Mouse (Mus musculus): ENCODE results near the gene Tom1l2. TPM values are rescaled to one million over a fixed set of nuclear protein-coding genes. Genes with fewer than 3 reads are reported as not detected.

Gene Tom1l2
- polyA plus RNA-seq, 1 experiment from 2014 or later = 40.0 TPM

DNA sequence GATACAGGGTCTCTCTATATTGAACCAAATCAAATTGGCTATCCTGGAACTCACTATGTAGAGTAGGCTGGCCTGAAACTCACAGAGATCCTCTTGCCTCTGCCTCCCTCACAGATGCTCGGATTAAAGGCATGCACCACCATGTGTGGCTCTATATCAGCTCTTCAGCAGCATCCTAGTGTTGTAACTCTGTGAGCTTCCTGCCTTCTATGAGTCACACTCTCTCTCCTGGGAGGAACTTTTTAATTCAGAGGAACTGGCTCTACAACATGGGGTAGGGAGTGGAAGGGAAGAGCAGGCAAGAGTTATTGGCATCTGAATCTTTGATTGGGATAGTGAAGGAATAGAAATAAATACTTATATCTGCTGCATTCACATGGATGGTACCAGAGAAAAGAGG, 4.4 kb upstream of the Tom1l2 start:
- 25% methylated on average over 1 of the region's 1 CpGs for WGBS
- no peaks in the 10 kb centered on the region for H3K9me3 ChIP-seq (replicated peaks; ENCODE audit: control insufficient read depth, low read length)

DNA sequence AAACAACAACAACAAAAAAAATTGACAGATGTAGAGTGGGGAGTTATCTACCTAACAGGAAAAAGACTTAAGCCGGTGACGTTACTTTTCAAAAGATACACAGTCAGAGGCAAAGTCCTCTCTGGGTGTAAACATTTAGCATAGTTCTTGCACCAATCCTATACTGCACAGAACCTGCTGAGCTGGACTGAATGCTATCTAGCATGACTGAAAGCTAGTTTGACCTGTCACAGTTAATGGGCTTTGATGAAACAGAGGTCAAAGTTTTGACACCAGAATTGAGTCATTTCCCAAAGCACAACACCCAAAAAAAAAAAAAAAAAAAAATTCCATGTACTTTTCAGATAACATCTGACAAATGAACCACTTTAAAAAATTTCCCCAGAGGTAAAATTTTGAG, 3.2 kb upstream of the Tom1l2 start:
- H3K36me3 ChIP-seq (ENCODE audit: control insufficient read depth, insufficient read depth) = no peaks in the 10 kb centered on the region
- H3K27ac ChIP-seq (ENCODE audit: low read length) = no peak overlapping the region
- H3K4me3 ChIP-seq (ENCODE audit: low read length) = no peak overlapping the region
- no peak for ATAC-seq (replicated peaks; ENCODE audit: extremely low read depth, insufficient read depth, low FRiP score)
- 78% methylated on average over 2 of the region's 2 CpGs for WGBS
- H3K9ac ChIP-seq (ENCODE audit: low read length) = no peak overlapping the region
- H3K4me1 ChIP-seq (ENCODE audit: control insufficient read depth, insufficient read depth, low read length) = peaks cover 10% of the 10 kb centered on the region
- H3K9me3 ChIP-seq (replicated peaks; ENCODE audit: control insufficient read depth, low read length) = no peaks in the 10 kb centered on the region
- no peak overlapping the region for H3K4me2 ChIP-seq (ENCODE audit: low read depth, low read length)
- H3K27me3 ChIP-seq (ENCODE audit: control insufficient read depth, insufficient read depth, low read length) = no peaks in the 10 kb centered on the region

More for the DNA sequence above, 4.4 kb upstream of the Tom1l2 start:
- Histone ChIP-seq H3K36me3 (ENCODE audit: control insufficient read depth, insufficient read depth) (no peaks in the 10 kb centered on the region), H3K9ac (ENCODE audit: low read length) (no peak overlapping the region), H3K4me2 (ENCODE audit: low read depth, low read length) (no peak overlapping the region), H3K4me3 (ENCODE audit: low read length) (no peak overlapping the region), H3K4me1 (ENCODE audit: control insufficient read depth, insufficient read depth, low read length) (peaks cover 2% of the 10 kb centered on the region; the same call in 1 of the 2 replicates), H3K27ac (ENCODE audit: low read length) (no peak overlapping the region), H3K27me3 (ENCODE audit: control insufficient read depth, insufficient read depth, low read length) (no peaks in the 10 kb centered on the region)
- no peak for ATAC-seq (replicated peaks; ENCODE audit: extremely low read depth, insufficient read depth, low FRiP score)

DNA sequence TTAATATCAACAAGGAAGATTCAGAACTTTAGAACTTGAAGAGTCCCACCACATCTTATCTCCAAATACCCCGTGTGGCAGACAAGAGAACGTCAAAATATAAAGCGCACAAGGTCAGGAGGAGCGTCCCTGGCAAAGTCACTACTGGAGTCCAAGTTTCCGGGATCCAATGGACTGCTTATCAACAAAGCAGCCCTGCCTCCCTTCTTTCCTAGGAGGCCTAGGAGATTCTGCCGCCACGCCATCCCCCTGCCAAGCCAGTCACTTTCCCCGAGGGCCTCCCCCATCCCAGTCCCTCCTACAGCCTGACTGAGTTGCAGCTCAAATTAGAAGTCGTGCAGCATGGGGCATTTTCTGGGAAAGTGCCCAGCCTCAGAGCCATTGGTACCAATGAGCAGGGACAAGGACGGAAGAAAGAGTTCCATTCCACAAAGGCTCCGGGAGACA, 757 bp downstream of the Tom1l2 start:
- H3K36me3 ChIP-seq (ENCODE audit: control insufficient read depth, insufficient read depth) = no peaks in the 10 kb centered on the region
- ATAC-seq (replicated peaks; ENCODE audit: extremely low read depth, insufficient read depth, low FRiP score) = no peak
- WGBS = 6% methylated on average over 11 of the region's 11 CpGs
- H3K4me1 ChIP-seq (ENCODE audit: control insufficient read depth, insufficient read depth, low read length) = peaks cover 15% of the 10 kb centered on the region
- H3K9ac ChIP-seq (ENCODE audit: low read length) = peak overlapping the region; percentile 95
- H3K27ac ChIP-seq (ENCODE audit: low read length) = peak overlapping the region; percentile 93
- peak overlapping the region; percentile 91 for H3K4me3 ChIP-seq (ENCODE audit: low read length)
- H3K27me3 ChIP-seq (ENCODE audit: control insufficient read depth, insufficient read depth, low read length) = no peaks in the 10 kb centered on the region
- H3K9me3 ChIP-seq (replicated peaks; ENCODE audit: control insufficient read depth, low read length) = no peaks in the 10 kb centered on the region
- H3K4me2 ChIP-seq (ENCODE audit: low read depth, low read length) = peak overlapping the region; percentile 94

- ATAC-seq (replicated peaks; ENCODE audit: extremely low read depth, insufficient read depth, low FRiP score) = no peak
- Histone ChIP-seq H3K36me3 (ENCODE audit: control insufficient read depth, insufficient read depth) (no peaks in the 10 kb centered on the region), H3K9me3 (replicated peaks; ENCODE audit: control insufficient read depth, low read length) (no peaks in the 10 kb centered on the region), H3K4me1 (ENCODE audit: control insufficient read depth, insufficient read depth, low read length) (peaks cover 19% of the 10 kb centered on the region), H3K4me3 (ENCODE audit: low read length) (peak overlapping the region; percentile 91), H3K27me3 (ENCODE audit: control insufficient read depth, insufficient read depth, low read length) (no peaks in the 10 kb centered on the region), H3K27ac (ENCODE audit: low read length) (peak overlapping the region; percentile 93), H3K4me2 (ENCODE audit: low read depth, low read length) (peak overlapping the region; percentile 94), H3K9ac (ENCODE audit: low read length) (peak overlapping the region; percentile 95)
- WGBS = 41% methylated on average over 2 of the region's 2 CpGs
Measured at GRCm38 (mm10) chr11:60351388-60351787, 1.3 kb downstream of the Tom1l2 start.

DNA sequence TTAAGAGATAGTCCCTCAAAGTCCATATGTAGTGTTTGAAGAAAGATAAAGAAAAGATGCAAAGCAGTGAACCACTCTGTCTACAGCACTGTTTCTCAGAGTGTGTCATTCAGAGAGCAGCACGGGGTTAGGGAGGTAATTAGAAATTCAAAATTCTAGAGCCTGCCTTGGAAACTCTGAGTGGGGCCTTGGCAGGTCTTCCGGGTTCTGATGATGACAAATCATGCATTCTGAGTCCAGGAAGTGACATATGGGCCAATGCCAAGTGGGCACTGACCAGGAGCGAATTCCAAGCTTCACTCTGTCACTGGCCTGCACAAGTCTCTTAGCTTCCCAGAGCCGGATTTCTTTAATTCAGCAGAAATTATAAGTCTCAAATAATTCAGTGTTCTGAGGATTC, 6.2 kb downstream of the Tom1l2 start:
- no peaks in the 10 kb centered on the region; the same call in 1 of the 2 replicates for H3K9me3 ChIP-seq (replicated peaks; ENCODE audit: control insufficient read depth, low read length)
- H3K4me3 ChIP-seq (ENCODE audit: low read length) = no peak overlapping the region
- WGBS = 50% methylated on average over 4 of the region's 4 CpGs
- ATAC-seq (replicated peaks; ENCODE audit: extremely low read depth, insufficient read depth, low FRiP score) = no peak
- H3K27me3 ChIP-seq (ENCODE audit: control insufficient read depth, insufficient read depth, low read length) = no peaks in the 10 kb centered on the region
- no peak overlapping the region for H3K9ac ChIP-seq (ENCODE audit: low read length)
- H3K27ac ChIP-seq (ENCODE audit: low read length) = no peak overlapping the region
- H3K4me1 ChIP-seq (ENCODE audit: control insufficient read depth, insufficient read depth, low read length) = peaks cover 13% of the 10 kb centered on the region
- no peaks in the 10 kb centered on the region for H3K36me3 ChIP-seq (ENCODE audit: control insufficient read depth, insufficient read depth)
- H3K4me2 ChIP-seq (ENCODE audit: low read depth, low read length) = no peak overlapping the region

DNA sequence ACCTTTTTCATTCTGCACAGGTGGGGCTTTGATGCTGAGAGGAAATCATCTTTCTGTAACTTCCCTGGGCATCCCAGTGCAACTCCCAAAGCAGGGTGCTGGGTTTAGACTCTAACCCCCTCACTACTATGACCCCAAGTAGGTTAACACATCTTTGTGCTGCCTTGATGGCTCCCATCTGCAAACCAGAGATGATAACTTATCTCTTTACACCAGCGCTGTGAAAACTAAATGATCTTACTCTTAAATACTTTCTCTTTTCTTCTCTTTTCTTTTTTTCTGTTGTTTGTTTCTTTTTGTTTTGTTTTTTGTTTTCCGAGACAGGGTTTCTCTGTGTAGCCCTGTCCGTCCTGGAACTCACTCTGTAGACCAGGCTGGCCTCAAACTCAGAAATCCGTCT, 6.8 kb downstream of the Tom1l2 start:
- no peak overlapping the region for H3K4me2 ChIP-seq (ENCODE audit: low read depth, low read length)
- no peaks in the 10 kb centered on the region; the same call in 1 of the 2 replicates for H3K9me3 ChIP-seq (replicated peaks; ENCODE audit: control insufficient read depth, low read length)
- no peaks in the 10 kb centered on the region for H3K27me3 ChIP-seq (ENCODE audit: control insufficient read depth, insufficient read depth, low read length)
- no peak overlapping the region for H3K9ac ChIP-seq (ENCODE audit: low read length)
- H3K4me1 ChIP-seq (ENCODE audit: control insufficient read depth, insufficient read depth, low read length) = peaks cover 13% of the 10 kb centered on the region
- 79% methylated on average over 4 of the region's 4 CpGs for WGBS
- H3K4me3 ChIP-seq (ENCODE audit: low read length) = no peak overlapping the region
- ATAC-seq (replicated peaks; ENCODE audit: extremely low read depth, insufficient read depth, low FRiP score) = no peak
- H3K27ac ChIP-seq (ENCODE audit: low read length) = no peak overlapping the region
- no peaks in the 10 kb centered on the region for H3K36me3 ChIP-seq (ENCODE audit: control insufficient read depth, insufficient read depth)

- no peak for ATAC-seq (replicated peaks; ENCODE audit: extremely low read depth, insufficient read depth, low FRiP score)
- WGBS = 91% methylated on average over 12 of the region's 12 CpGs
- Histone ChIP-seq H3K36me3 (ENCODE audit: control insufficient read depth, insufficient read depth) (no peaks in the 10 kb centered on the region), H3K27me3 (ENCODE audit: control insufficient read depth, insufficient read depth, low read length) (no peaks in the 10 kb centered on the region), H3K4me2 (ENCODE audit: low read depth, low read length) (no peak overlapping the region), H3K9me3 (replicated peaks; ENCODE audit: control insufficient read depth, low read length) (no peaks in the 10 kb centered on the region), H3K27ac (ENCODE audit: low read length) (no peak overlapping the region), H3K4me3 (ENCODE audit: low read length) (no peak overlapping the region), H3K4me1 (ENCODE audit: control insufficient read depth, insufficient read depth, low read length) (peaks cover 4% of the 10 kb centered on the region), H3K9ac (ENCODE audit: low read length) (no peak overlapping the region)
Measured at GRCm38 (mm10) chr11:60339361-60339760, 13.3 kb downstream of the Tom1l2 start.

GRCm38 (mm10) chr11:60338291-60338690, 14.4 kb downstream of the Tom1l2 start:
- no peak overlapping the region for H3K27ac ChIP-seq (ENCODE audit: low read length)
- no peak overlapping the region for H3K9ac ChIP-seq (ENCODE audit: low read length)
- H3K4me3 ChIP-seq (ENCODE audit: low read length) = no peak overlapping the region
- H3K9me3 ChIP-seq (replicated peaks; ENCODE audit: control insufficient read depth, low read length) = no peaks in the 10 kb centered on the region
- WGBS = 82% methylated on average over 4 of the region's 4 CpGs
- H3K4me1 ChIP-seq (ENCODE audit: control insufficient read depth, insufficient read depth, low read length) = peaks cover 15% of the 10 kb centered on the region
- no peaks in the 10 kb centered on the region for H3K36me3 ChIP-seq (ENCODE audit: control insufficient read depth, insufficient read depth)
- H3K4me2 ChIP-seq (ENCODE audit: low read depth, low read length) = no peak overlapping the region
- H3K27me3 ChIP-seq (ENCODE audit: control insufficient read depth, insufficient read depth, low read length) = no peaks in the 10 kb centered on the region
- ATAC-seq (replicated peaks; ENCODE audit: extremely low read depth, insufficient read depth, low FRiP score) = no peak

- peaks cover 14% of the 10 kb centered on the region for H3K4me1 ChIP-seq (ENCODE audit: control insufficient read depth, insufficient read depth, low read length)
- H3K9me3 ChIP-seq (replicated peaks; ENCODE audit: control insufficient read depth, low read length) = no peaks in the 10 kb centered on the region
- H3K4me2 ChIP-seq (ENCODE audit: low read depth, low read length) = no peak overlapping the region
- H3K9ac ChIP-seq (ENCODE audit: low read length) = no peak overlapping the region
- H3K36me3 ChIP-seq (ENCODE audit: control insufficient read depth, insufficient read depth) = no peaks in the 10 kb centered on the region
- H3K27me3 ChIP-seq (ENCODE audit: control insufficient read depth, insufficient read depth, low read length) = no peaks in the 10 kb centered on the region
- ATAC-seq (replicated peaks; ENCODE audit: extremely low read depth, insufficient read depth, low FRiP score) = no peak
- H3K27ac ChIP-seq (ENCODE audit: low read length) = no peak overlapping the region
- H3K4me3 ChIP-seq (ENCODE audit: low read length) = no peak overlapping the region
- WGBS = 83% methylated on average over 2 of the region's 2 CpGs
Measured at GRCm38 (mm10) chr11:60335771-60336170, 16.9 kb downstream of the Tom1l2 start.
